8 mouse cellular contexts compared by ENCODE assay signal in genomic region chr8:122639521-122640248, GRCm38 (mm10). TPM values are rescaled to one million over a fixed set of nuclear protein-coding genes. Genes with fewer than 3 reads are reported as not detected.
DNase-seq lines count a peak whose midpoint lies in the region; ATAC-seq lines count a peak whose summit lies in the region.

No protein-coding gene starts in this region.

- H3K4me1 ChIP-seq in forebrain, embryonic 12.5 days, result peaks cover 18% of the 10 kb centered on the region
- H3K4me1 ChIP-seq in hindbrain, embryonic 13.5 days (replicated peaks), result peaks cover 35% of the 10 kb centered on the region
- peaks cover 9% of the 10 kb centered on the region; the same call in 1 of the 2 replicates for H3K4me1 ChIP-seq in midbrain, embryonic 15.5 days

- H3K36me3 ChIP-seq in forebrain, embryonic 12.5 days (replicated peaks), result peaks cover 18% of the 10 kb centered on the region
- peaks cover 93% of the 10 kb centered on the region for H3K36me3 ChIP-seq in hindbrain, embryonic 13.5 days
- H3K36me3 ChIP-seq in midbrain, embryonic 15.5 days (replicated peaks), result peaks cover 18% of the 10 kb centered on the region

- peak; percentile 48 for DNase-seq in MN1 (ENCODE audit: low spot score)
- DNase-seq in brain, adult 2 months (ENCODE audit: low read depth, low spot score), result peak; percentile 75
- DNase-seq in layer of hippocampus, postnatal 36 days, result peak; percentile 38 to 60
- no peak for DNase-seq in thymus, postnatal 36 days
- DNase-seq in thymus, postnatal 4 days, result no peak

- H3K4me2 ChIP-seq in forebrain, embryonic 12.5 days, result no peak overlapping the region
- H3K4me2 ChIP-seq in hindbrain, embryonic 13.5 days, result no peak overlapping the region
- no peak overlapping the region for H3K4me2 ChIP-seq in midbrain, embryonic 15.5 days

- no peaks in the 10 kb centered on the region for H3K9me3 ChIP-seq in forebrain, embryonic 12.5 days
- H3K9me3 ChIP-seq in hindbrain, embryonic 13.5 days, result no peaks in the 10 kb centered on the region
- no peaks in the 10 kb centered on the region for H3K9me3 ChIP-seq in midbrain, embryonic 15.5 days

- 56% methylated on average over 16 of the region's 16 CpGs for WGBS in forebrain, embryonic 12.5 days
- WGBS in hindbrain, embryonic 13.5 days, result 32% methylated on average over 16 of the region's 16 CpGs
- WGBS in midbrain, embryonic 15.5 days, result 33% methylated on average over 16 of the region's 16 CpGs

- ATAC-seq in forebrain, embryonic 12.5 days (ENCODE audit: low FRiP score), result peak; percentile 43; the same call in 1 of the 2 replicates
- ATAC-seq in hindbrain, embryonic 13.5 days (ENCODE audit: low FRiP score), result no peak
- 0 out of 2 replicates have a peak, but pooled peaks have one; percentile 51 for ATAC-seq in midbrain, embryonic 15.5 days (replicated peaks)

- peak overlapping the region; percentile 25; the same call in 1 of the 2 replicates for H3K27ac ChIP-seq in forebrain, embryonic 12.5 days
- peak overlapping the region; percentile 69 for H3K27ac ChIP-seq in hindbrain, embryonic 13.5 days
- H3K27ac ChIP-seq in midbrain, embryonic 15.5 days, result 0 out of 2 replicates have a peak overlapping the region, but pooled peaks have one; percentile 5

- H3K4me3 ChIP-seq in forebrain, embryonic 12.5 days (replicated peaks), result no peak overlapping the region
- H3K4me3 ChIP-seq in hindbrain, embryonic 13.5 days, result no peak overlapping the region
- H3K4me3 ChIP-seq in midbrain, embryonic 15.5 days, result no peak overlapping the region

- peaks cover 9% of the 10 kb centered on the region; the same call in 1 of the 2 replicates for H3K27me3 ChIP-seq in forebrain, embryonic 12.5 days
- H3K27me3 ChIP-seq in hindbrain, embryonic 13.5 days, result no peaks in the 10 kb centered on the region
- no peaks in the 10 kb centered on the region for H3K27me3 ChIP-seq in midbrain, embryonic 15.5 days (replicated peaks)

- H3K9ac ChIP-seq in forebrain, embryonic 12.5 days, result no peak overlapping the region
- no peak overlapping the region for H3K9ac ChIP-seq in hindbrain, embryonic 13.5 days
- no peak overlapping the region for H3K9ac ChIP-seq in midbrain, embryonic 15.5 days

RNA-seq across cellular contexts. Expression of gene Pabpn1l, which starts 17.1 kb away (rescaled TPM):
- not detected in 2 replicates for polyA plus RNA-seq in forebrain, embryonic 12.5 days (2016; fragmentation: Nextera tagmentation; extraction: Ambion mirVana)
- polyA plus RNA-seq in hindbrain, embryonic 13.5 days (2015; fragmentation: Nextera tagmentation; extraction: Ambion mirVana), result not detected in 2 replicates
- total RNA-seq in layer of hippocampus, postnatal 36 days (2021), result under 1 TPM in 1 of 2 experiments, not detected in 1; 0.35 TPM
- polyA plus RNA-seq in midbrain, embryonic 15.5 days (2015; fragmentation: Nextera tagmentation; extraction: Ambion mirVana), result not detected in 2 replicates

RNA-seq across cellular contexts. Expression of gene Trappc2l, which starts 28.2 kb away (rescaled TPM):
- 42.2 and 44.2 TPM in 2 replicates for polyA plus RNA-seq in forebrain, embryonic 12.5 days (2016; fragmentation: Nextera tagmentation; extraction: Ambion mirVana)
- polyA plus RNA-seq in hindbrain, embryonic 13.5 days (2015; fragmentation: Nextera tagmentation; extraction: Ambion mirVana), result 98.9 and 101 TPM in 2 replicates
- 10 to 100 TPM; 79.1 to 87.3 TPM for total RNA-seq in layer of hippocampus, postnatal 36 days (2021)
- polyA plus RNA-seq in midbrain, embryonic 15.5 days (2015; fragmentation: Nextera tagmentation; extraction: Ambion mirVana), result 120 and 126 TPM in 2 replicates

RNA-seq across cellular contexts. Expression of gene Galns, which starts 28.4 kb away (rescaled TPM):
- 4.2 and 5.0 TPM in 2 replicates for polyA plus RNA-seq in forebrain, embryonic 12.5 days (2016; fragmentation: Nextera tagmentation; extraction: Ambion mirVana)
- polyA plus RNA-seq in hindbrain, embryonic 13.5 days (2015; fragmentation: Nextera tagmentation; extraction: Ambion mirVana), result 5.4 and 6.1 TPM in 2 replicates
- total RNA-seq in layer of hippocampus, postnatal 36 days (2021), result 10 to 100 TPM in 1 of 2 experiments, 1 to 10 TPM in 1; 9.5 to 11.4 TPM
- 7.2 and 9.0 TPM in 2 replicates for polyA plus RNA-seq in midbrain, embryonic 15.5 days (2015; fragmentation: Nextera tagmentation; extraction: Ambion mirVana)

RNA-seq across cellular contexts. Expression of gene Cbfa2t3, which starts 59.2 kb away (rescaled TPM):
- 12.2 and 12.4 TPM in 2 replicates for polyA plus RNA-seq in forebrain, embryonic 12.5 days (2016; fragmentation: Nextera tagmentation; extraction: Ambion mirVana)
- polyA plus RNA-seq in hindbrain, embryonic 13.5 days (2015; fragmentation: Nextera tagmentation; extraction: Ambion mirVana), result 27.2 and 30.2 TPM in 2 replicates
- 10 to 100 TPM; 47.2 to 50.2 TPM for total RNA-seq in layer of hippocampus, postnatal 36 days (2021)
- 20.2 and 21.4 TPM in 2 replicates for polyA plus RNA-seq in midbrain, embryonic 15.5 days (2015; fragmentation: Nextera tagmentation; extraction: Ambion mirVana)

Comparison
In these comparisons a context has a peak if more than half of its experiments do, and no peak if none do; other contexts are left out.
1. DNase-seq: peak in MN1 (single experiment), brain, adult 2 months (single experiment) and layer of hippocampus, postnatal 36 days (2 of 2); none in thymus, postnatal 36 days (0 of 2) and thymus, postnatal 4 days (single experiment).
2. H3K27ac ChIP-seq: peak in every context shown above with its lines; median percentile 69 in hindbrain, embryonic 13.5 days; 25 in forebrain, embryonic 12.5 days; 5 in midbrain, embryonic 15.5 days.